Mouse (Mus musculus): ENCODE results near the gene Palmd. TPM values are rescaled to one million over a fixed set of nuclear protein-coding genes. Genes with fewer than 3 reads are reported as not detected.

Palmd gene
- total RNA-seq, 2 experiments from 2014 or later = 61.6 to 66.2 TPM

DNA sequence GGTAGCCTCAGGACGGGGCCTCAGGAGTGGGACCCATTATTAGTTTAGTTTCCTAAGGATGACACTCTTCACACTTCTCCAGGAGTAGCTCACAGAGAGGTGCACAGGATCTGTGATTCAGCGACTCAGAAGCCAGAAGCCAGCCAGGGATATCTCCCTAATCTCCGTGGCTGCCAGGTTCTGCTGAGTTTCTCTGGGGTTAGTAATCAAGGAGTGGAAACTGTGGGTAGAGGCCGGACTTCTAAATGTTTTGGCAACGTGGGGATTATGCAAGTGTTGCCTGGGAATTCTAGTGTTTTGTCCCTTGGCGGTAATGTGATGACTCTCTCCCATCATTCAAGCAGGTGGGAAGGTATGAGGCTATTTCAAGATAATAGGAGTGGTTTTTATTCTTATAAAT lies 13.7 kb downstream of the Palmd start:
- DNase-seq = peak; percentile 37

DNA sequence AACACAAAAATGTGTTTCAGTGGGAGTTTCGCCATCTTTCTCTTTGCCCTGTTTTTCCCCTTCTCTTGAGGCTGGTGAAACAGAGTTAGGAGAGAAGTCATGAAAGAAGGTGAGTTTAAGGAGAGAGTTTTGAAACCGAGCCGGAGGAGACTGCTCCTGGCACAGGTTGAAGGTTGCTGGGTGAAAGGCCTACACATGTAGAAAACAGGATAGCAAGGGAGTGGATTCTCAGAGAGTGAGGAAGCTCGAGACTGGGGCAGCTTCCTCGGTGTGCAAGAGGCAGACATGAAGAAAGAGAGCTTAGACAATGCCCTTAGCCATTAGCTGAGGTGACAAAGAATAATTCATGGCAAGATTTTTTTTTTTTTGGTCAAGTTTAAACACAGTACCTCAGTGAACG lies 15.4 kb downstream of the Palmd start:
- no peak for DNase-seq

DNA sequence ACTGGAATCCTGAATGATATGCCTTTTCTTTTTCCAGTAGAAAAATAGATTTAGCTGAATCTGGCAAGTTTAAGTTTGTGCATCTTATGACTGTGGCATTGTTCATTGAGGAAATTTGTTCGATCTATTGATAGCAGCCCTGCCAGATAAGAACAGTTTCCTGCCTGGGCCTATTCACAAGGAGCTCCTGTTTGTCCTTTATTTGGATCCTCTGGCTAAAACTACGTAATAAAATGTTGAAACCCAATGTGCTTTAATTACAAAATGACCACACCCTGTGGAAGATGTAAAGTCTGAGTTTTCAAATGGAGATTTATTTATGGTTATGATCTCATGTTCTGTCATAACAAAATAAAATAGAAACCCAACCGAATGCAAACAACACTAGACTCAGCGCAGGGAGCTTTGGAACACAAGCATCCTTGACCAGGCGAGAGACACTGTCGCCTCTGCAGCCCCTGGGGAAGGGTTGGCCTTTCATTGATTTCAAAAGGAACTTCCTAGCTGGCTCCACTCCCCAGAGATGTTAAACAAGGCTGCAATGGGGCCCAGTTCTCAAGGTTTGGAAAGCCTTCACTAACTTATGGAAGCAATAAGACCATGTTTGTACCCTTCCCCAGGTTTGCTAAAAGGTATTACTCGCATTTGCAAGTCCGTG lies 16.4 kb downstream of the Palmd start:
- DNase-seq = no peak

DNA sequence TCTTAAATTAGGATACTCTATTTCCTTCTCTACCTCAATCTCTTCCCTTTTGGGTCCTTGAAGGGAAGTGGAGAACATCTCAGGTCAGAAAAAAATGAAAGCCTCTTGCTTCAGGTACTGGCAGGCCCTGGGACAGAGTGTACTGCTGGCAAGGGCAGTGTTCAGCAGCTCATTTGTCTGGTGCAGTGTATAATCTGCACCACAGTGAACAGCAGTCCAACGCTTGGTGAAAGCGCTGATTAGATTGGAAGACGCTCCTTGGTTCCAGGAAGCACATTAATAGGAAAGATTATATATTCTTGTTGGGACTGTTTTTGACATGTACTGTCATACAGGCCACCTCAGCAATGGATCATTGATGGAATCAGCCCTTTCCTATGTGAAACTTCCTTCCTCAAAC lies 17.3 kb downstream of the Palmd start:
- no peak for DNase-seq

DNA sequence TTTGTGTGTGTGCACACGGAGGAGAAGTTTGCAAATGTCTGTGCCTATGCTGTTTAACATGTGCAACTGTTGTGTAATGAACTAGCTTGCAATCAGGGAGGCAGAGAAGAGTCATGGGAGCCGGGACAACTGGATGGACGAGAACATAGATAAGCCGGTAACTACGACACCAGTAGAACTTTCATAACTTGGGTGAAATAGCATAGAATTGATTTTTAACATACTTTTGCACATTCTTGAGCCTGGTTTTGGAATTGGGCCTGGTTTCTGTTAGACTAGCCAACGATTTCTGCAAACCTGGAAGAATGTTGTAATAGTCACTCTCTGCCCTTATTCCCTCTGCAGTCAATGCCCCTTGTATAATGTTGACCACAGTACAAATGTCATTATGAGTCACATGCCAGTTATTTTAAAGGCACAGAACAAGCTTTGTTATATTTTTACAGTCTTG lies 18.1 kb downstream of the Palmd start:
- DNase-seq = no peak

DNA sequence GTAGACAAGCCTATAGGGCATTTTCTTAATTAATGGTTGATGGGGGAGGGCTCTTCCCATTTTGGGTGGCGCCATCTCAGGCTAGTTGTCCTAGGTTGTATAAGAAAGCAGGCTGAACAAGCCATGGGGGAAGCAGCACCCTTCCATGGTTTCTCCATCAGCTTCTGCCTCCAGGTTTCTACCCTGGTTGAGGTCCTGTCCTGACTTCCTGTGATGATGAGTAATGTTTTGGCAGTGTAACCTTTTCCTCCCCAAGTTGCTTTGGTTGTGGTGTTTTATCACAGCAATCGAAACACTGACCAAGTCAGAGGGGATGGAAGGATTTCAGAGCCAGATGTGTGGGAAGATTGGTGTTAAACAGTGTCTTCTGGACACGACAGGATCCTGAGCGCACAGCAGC lies 22.3 kb downstream of the Palmd start:
- no peak for DNase-seq

DNA sequence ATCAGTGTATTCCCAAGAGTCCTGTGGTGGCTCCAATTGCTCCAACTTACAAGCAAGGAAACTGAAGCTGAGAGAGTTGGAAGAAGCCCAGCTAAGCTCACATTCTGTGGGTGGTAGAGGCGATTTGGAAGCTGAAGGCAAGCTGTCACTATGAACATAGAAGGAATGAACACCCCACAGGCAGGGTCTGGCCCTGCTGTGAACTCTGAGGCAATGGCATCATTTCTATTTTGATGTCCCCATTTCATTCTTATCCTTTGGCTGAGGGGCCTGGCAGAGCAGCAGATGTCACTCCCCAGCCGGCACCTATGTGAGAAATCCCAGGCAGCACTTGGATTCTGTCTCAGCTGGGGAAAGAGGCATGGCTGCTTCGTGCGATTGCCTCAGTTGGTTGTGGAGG lies 25.4 kb downstream of the Palmd start:
- DNase-seq = peak; percentile 65

DNA sequence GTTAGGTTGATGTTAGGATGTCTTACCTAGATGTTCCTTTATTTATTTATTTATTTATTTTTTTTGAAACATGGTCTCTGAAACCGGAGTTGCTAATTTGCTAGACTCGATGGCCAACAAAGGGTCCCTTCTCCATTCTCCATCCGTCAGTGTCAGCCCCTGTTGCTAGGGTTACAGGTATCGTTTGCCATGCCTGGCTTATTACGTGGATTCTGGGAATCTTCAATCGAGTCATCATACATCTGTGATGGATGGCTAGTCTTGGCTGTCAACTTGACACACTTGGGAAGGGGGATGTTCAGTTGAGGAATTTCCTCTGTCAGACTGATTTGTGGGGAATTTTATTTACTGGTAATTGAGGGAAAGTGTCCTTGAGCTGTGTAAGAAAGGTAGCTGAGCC lies 26.0 kb downstream of the Palmd start:
- DNase-seq = no peak

DNA sequence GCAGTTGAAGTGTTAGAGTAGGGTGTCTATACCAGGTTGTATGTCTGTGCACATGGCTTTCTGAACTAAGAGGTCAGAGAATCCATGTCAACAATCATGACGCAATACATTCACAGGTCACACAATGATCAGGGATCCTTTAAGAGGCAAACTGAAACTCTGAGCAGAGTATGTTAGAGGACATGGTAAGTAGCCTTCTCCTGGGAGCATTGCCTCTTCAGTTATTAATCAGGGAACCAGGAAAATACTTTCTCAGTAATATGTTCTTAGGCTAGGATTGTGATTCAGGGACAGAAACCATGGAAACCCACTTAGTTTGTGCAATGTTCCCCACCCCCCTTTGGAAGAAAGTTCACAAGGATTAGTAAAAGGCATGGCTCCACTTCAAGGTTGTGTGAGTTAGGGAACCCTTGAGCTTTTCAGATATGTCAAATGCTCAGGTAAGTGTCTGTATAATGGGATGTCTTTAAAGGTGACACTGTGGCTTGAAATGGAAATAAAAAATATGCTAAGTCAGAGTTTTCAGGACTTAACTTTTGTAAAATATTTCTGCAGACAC lies 27.1 kb downstream of the Palmd start:
- no peak for DNase-seq

DNA sequence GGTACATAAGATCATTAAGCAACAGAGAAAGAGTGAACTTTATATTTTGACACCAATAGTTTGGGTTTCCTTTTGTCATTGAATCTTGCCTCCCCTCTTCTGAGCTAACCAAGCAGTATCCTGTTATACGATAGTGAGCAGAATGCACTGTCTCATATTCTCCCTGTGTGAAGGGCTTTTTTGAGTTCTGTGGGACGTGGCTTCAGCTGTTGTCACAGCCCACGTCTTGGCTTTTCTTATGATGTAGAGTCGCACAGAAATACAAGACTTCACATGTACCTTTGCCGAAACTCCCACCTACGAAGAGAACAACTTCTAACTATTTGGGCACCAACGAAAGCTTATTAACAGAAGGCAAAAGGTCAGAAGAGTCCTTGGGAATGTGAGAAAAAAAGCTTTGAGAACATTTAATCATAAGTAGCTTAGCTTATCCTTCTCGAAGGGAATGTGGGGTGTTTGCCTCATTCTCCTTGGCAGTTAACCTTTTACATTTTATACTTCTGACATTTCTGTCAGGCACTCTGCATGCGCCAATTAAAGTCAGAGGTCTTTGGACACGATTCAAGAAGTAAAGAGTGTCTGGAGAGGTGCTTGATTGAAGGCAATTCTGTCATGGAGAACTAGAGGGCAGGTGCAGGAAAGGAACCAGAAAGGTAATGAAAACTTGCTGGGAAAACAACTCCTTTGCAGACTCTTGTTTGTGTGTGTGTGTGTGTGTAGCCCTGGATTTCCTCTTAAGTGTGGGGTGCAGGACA lies 27.8 kb downstream of the Palmd start:
- no peak for DNase-seq

DNA sequence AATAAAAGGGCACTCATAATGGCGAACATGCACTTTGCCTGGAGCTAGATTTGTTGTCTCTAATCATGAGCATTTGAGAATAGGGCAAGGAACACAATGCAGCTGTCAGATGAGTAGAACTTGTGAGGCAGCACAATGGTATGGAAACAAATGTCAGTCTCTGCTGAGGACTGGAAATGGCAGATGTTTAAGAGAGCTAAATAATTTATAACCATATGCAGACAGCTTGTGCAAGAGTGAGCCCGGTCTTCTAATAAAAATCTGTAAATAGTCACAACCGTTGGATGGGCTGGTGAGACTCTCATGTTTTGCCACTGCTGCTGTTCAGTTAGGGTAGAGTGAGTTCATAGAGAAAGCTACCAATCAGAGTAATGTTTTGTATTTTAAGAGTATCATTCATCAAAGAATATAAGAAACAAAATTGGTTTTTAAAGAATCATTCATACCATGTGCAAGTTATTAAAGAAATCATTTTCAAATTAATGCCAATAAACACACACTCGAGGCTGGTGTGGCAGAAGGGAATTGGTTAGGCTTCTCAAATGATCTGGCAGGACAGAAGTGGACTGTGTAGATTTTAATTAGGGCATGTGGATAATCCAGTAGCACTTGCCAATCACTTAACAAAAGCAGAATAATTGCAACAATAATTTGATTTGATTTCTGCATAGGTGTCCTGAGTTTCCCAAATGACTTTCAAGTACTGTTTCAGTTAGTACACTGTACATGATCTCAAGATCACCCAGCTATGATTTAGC lies 31.7 kb downstream of the Palmd start:
- DNase-seq = no peak

DNA sequence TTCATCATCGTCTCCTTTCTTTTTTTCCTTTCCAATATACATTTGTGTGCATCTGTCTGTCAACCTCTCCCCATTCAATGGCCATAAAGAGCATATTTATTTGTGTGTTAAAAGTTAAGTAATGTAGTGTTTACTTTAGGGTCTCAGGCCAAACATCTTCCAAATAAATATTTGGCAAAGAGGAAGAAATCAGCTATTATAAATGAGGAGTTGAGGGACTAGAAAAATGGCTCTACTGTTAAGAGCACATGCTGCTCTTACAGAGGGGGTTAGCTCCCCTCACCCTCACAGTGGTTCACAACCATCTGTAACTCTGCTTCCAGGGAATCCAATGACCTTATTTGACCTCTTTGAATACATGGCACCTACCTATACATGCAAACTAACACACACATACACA lies 35.6 kb downstream of the Palmd start:
- no peak for DNase-seq

DNA sequence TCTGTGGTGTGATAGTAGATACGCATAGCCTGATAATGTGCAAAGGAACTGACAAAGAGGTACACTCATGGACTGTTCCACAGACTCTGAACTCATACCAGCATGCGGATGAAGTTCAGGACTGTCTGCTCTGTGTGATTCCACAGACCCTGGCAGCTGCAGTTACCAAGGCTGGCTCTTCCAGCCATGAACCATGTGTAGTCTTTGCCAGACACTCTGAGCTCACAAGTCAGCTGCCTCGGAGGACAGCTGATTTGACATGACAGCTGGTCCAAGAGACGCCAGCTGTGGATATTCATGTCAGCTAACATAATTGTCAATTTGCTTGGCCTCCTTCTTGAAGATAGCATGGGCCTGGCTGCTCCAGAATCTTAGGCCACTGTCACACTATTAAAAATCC lies 39.8 kb downstream of the Palmd start:
- peak; percentile 45 for DNase-seq

DNA sequence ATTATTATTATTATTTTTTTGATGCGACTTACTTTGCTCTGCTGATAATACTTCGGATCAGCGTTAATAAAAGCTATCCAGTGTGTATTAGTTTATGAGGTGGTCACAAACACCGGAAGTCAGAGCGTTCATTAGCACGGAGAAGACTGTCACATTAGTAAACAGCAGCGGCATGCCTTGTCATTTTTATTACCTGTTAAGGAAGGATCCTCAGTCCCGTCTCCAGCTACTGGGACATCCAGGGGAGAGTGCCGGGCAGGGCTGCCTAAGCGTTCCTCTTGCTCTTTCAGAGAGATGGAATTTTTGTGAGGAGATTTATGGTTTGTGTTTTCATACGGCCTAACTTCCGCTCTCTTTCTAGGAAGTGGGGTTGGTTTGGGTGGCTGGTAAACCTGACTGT lies 45.7 kb downstream of the Palmd start:
- DNase-seq = no peak

DNA sequence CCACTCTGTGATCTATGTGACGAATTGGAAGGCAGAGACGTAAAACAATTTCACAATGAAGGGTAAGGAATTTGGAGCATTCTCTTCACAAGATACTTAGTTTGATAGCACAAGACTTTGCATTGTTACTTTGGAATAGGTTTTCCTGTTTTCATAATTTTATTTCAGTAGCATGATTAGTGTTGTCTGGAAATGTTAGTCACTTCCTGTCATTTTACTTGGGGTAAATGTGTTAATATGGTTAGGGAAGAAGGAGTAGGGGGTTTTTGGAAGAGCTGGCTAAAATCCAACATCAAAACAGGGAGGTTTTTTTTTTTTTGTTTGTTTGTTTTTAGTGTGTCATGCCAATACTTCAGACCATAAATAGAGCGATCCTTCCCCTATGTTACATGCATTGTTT lies 47.3 kb downstream of the Palmd start:
- no peak for DNase-seq

DNA sequence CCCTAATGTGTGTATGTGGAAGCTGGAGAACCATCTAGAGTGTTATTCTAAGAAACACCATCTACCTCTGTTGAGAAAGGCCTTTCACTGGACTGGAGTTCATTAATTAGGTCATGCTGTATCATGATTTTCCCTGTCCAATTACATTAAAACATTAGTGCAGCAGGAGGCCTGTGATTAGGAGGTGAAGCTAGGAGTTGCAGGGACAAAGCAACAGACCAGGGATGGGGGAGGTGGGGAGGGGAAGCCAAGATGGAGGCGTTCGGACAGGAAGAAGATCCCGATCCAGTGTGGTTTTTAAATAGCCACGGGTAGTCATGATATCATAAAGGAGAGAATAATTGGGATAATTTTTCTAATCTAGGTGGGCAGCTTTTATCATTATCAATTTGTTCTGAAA lies 51.8 kb downstream of the Palmd start:
- no peak for DNase-seq

DNA sequence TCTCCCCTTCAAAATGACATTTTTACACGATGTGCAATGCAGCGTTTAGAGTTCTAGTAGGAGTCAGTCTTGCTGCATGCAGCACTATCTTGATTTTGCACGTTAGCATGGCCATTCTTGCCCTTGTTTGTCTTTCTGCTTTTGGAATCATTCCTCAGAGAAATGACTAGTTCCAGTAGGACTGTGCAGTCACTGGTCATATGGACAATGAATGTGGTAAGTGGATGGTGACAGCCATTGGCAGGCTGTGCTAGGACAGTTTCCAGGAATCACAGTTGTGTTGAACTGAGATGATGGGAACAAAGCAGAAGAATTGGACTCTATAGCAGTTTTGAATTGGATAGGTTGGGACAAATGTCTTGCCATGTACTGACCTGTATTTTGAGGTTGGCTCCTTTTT lies 53.9 kb downstream of the Palmd start:
- peak; percentile 28 for DNase-seq

DNA sequence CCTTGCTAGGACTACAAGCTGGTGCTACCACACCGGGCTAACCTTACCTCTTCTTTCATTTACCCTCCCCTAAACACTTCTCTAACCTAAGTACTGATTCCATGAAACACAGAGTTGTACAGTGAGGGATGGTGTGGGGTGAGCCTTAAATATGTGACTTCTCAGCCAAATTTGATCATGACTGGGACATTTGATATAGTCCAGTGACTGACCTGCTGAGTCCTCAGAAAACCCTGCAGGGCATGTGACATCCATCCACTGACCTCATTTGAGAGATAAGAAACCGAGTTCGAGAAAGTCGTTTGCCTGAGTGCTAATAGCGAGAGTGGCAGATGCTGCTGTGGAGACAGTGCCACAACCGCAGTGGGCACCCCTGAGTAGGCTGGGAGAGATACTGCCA lies 54.4 kb downstream of the Palmd start:
- DNase-seq = peak; percentile 30

DNA sequence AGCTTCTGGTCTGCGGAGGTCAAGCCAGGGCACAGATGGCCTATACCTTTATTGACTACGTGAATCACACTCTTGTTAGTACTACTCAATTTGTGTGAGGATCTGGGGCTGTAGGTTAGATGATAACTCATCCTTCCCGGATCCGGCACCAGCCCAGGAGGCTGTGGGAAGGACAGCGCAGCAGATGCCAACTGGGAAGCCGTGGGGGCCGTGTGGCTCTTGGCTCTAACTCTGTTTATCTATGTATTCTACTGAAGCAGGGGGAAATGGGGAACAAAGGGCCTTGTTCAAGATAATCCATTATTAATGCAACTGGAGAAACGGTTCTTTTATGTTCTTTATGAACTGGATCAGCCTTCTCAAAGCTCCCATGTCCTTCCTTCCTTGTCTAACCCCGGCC lies 62.2 kb downstream of the Palmd start:
- DNase-seq = no peak

DNA sequence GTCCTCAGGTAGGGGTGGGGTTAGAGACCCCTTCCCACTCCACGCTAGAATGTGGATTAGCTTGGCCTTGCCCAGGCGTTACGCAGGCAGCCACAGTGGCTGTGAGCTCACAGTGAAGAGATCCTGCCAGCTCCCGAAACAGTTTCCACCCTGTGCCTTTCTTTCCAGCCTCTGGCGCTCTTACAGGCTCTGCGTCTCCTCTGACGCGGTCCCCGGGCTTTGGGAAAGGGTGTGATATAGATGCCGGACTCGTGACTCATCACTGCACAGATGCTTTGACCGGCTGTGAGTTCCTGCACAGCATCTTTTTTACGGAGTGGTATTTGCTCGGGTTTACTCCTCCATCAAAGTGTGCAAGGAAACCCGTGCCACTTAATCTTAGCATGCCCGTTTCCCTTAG lies 62.9 kb downstream of the Palmd start:
- peak; percentile 60 for DNase-seq

DNA sequence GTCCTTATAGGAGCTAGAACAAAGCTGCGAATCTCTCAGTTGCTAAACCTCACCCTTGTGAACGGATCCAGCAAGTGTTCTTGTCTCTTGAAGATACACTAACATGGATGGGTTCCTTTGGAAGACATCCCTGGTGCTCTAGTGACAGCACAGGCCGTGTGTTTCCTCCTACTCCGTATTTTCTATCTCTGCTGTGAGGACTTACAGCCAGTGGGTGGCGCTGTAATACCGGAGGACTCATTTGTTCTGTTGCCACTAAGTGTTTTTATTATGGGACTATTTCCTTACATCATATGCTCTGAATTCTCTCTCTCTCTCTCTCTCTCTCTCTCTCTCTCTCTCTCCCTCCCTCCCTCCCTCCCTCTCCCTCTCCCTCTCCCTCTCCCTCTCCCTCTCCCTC lies 64.6 kb downstream of the Palmd start:
- peak; percentile 84 for DNase-seq

DNA sequence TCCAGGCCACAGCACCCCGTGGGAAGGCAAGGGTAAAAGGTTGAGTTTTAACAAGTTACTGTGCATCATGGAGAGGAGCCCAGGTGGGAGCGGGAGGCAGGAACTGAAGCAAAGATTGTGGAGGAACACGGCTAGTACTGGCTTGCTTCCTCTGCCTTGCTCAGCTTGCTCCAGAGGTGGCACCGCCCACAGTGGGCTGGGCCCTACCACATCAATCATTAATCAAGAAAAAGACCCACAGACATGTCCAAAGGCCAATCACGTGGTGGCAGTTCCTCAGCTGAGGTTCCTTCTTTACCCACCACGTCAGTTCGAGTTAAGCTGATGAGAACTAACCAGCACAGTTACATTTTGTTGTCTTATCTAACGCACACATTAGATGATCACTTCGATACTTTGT lies 75.9 kb downstream of the Palmd start:
- DNase-seq = no peak

DNA sequence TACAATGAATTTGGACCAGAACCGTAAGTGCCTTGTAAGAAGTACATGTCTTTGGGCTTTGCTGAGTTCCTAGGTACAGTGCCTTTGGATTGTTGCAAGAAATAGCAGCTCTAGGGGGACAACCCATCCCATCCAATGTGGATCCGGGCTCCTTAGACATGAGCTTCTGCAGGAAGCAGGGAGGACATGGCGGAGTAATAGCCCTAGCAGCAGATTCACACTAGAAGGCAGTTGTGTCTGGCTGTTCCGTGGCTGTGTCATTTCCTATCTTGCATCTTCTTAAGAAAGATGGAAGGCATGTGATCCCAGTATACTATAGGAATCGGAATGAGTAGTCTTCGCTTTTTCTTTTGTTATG lies 76.6 kb downstream of the Palmd start:
- DNase-seq = no peak
